Comparison of ENCODE assay signal across 1 mouse cellular context in genomic region chr10:80032799-80033480, GRCm38 (mm10).
TF ChIP-seq lines count a peak whose summit lies in the region.

No protein-coding gene starts in this region.

TF ChIP-seq in CH12.LX, 34 proteins besides CTCF, POLR2A, EP300 and RAD21:
- TF ChIP-seq IRF4 (IDR thresholded peaks at IDR 0.05; ENCODE audit: low read depth, low read length) (no peak; the same call in 1 of the 2 replicates), KAT2A (IDR thresholded peaks at IDR 0.05; ENCODE audit: insufficient replicate concordance, low read length) (no peak), MAZ (IDR thresholded peaks at IDR 0.05; ENCODE audit: low read depth, low read length) (no peak; the same call in 1 of the 2 replicates), ZKSCAN1 (IDR thresholded peaks at IDR 0.05; ENCODE audit: borderline replicate concordance, low read depth, low read length) (no peak), PAX5 (IDR thresholded peaks at IDR 0.05; ENCODE audit: low read length) (no peak), UBTF (IDR thresholded peaks at IDR 0.05; ENCODE audit: low read depth, low read length) (0 out of 2 replicates have a peak, but pooled peaks have one; percentile 34), POLR2AphosphoS2 (IDR thresholded peaks at IDR 0.05; ENCODE audit: low read depth, low read length) (no peak), USF1 (IDR thresholded peaks at IDR 0.05; ENCODE audit: low read depth, low read length) (no peak), CHD1 (IDR thresholded peaks at IDR 0.05; ENCODE audit: low read depth, low read length) (peak; percentile 83; the same call in 1 of the 2 replicates), NELFE (IDR thresholded peaks at IDR 0.05; ENCODE audit: low read depth, low read length) (no peak), CHD2 (IDR thresholded peaks at IDR 0.05; ENCODE audit: low read length) (peak; percentile 88), MYC (IDR thresholded peaks at IDR 0.05; ENCODE audit: low read depth, low read length) (peak; percentile 77), JUN (IDR thresholded peaks at IDR 0.05; ENCODE audit: insufficient read depth, low read depth, low read length) (no peak), JUND (conservative IDR thresholded peaks at IDR 0.05; ENCODE audit: low read depth, low read length) (no peak), HCFC1 (IDR thresholded peaks at IDR 0.05; ENCODE audit: low read depth, low read length) (0 out of 2 replicates have a peak, but pooled peaks have one; percentile 9), USF2 (conservative IDR thresholded peaks at IDR 0.05; ENCODE audit: low read depth, low read length) (no peak), TBP (conservative IDR thresholded peaks at IDR 0.05; ENCODE audit: low read depth, low read length) (no peak), ZC3H11A (IDR thresholded peaks at IDR 0.05; ENCODE audit: low read depth, low read length) (no peak), MAFK (IDR thresholded peaks at IDR 0.05; ENCODE audit: insufficient replicate concordance, low read length) (no peak), SMC3 (IDR thresholded peaks at IDR 0.05; ENCODE audit: low read depth, low read length) (peak; percentile 22), ETS1 (conservative IDR thresholded peaks at IDR 0.05; ENCODE audit: low read depth, low read length) (peak; percentile 75), MXI1 (IDR thresholded peaks at IDR 0.05; ENCODE audit: low read depth, low read length) (peak; percentile 92), ZNF384 (IDR thresholded peaks at IDR 0.05; ENCODE audit: low read depth, low read length) (no peak), MAX (IDR thresholded peaks at IDR 0.05; ENCODE audit: low read length) (peak; percentile 91), MEF2A (IDR thresholded peaks at IDR 0.05; ENCODE audit: borderline replicate concordance, low read depth, low read length) (peak; percentile 71; the same call in 1 of the 2 replicates), SIN3A (IDR thresholded peaks at IDR 0.05; ENCODE audit: low read length) (peak; percentile 75; the same call in 1 of the 2 replicates), E2F4 (IDR thresholded peaks at IDR 0.05; ENCODE audit: insufficient replicate concordance, low read depth, low read length) (no peak), BHLHE40 (IDR thresholded peaks at IDR 0.05; ENCODE audit: low read depth, low read length) (peak; percentile 91), GABPA (IDR thresholded peaks at IDR 0.05; ENCODE audit: insufficient replicate concordance, low read depth, low read length) (no peak), ZMIZ1 (IDR thresholded peaks at IDR 0.05; ENCODE audit: low read depth, low read length) (0 out of 2 replicates have a peak, but pooled peaks have one; percentile 39), TCF12 (IDR thresholded peaks at IDR 0.05; ENCODE audit: low read depth, low read length) (peak; percentile 46; the same call in 1 of the 2 replicates), NRF1 (IDR thresholded peaks at IDR 0.05; ENCODE audit: low read depth, low read length) (no peak), RCOR1 (conservative IDR thresholded peaks at IDR 0.05; ENCODE audit: low read depth, low read length) (peak; percentile 64; the same call in 1 of the 2 replicates), ELF1 (IDR thresholded peaks at IDR 0.05; ENCODE audit: low read depth, low read length) (no peak)
